Mouse (Mus musculus): ENCODE measurements around the gene Lenep. TPM values are rescaled to one million over a fixed set of nuclear protein-coding genes. Genes with fewer than 3 reads are reported as not detected.

Lenep gene
- polyA plus RNA-seq, 1 experiment from 2014 or later, result not detected

DNA sequence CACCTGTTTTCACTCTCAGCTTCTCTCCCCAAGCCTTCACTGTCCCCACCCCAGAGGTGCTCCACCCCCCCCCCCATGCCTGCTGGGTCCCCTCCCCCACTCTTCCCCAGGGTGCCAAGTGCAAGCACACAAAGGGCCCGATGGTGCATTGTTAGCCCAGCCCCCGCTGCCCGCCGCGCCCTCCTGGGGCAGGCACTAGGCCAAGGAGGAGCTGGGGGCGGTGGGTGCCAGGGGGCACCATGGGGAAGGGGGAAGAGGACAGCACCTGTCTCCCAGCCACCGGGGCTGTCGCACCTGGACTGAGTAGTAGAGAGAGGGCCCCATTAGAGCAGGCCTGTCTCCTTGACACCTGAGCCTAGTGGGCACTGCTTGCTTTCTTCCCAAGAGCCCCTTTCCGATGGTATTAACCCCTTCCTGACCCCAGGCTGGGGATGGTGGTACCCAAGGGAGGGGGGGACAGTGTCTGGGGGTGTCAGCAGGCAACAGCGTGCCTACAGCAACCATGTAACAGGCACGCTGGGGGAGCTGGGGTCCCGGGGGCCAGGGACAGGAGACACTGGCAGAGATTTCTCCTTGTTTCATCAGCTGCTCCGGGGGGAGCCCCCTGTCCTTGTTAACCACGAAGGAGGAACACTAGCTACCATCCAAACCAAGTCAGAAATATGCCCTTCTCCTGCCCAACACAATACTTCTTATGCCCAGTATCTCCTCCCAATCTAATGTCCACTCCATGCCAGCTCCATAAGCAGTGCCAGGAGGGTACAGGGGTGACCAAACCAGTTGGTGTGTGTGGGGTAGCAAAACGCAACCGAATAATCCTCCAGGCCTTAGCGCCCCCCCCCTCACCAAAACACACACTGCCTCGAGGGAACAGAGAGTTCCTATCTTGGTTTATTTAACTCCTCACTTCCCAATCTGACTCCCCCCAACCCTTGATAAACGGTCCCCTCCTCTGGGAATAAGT, 11.6 kb downstream of the Lenep start:
- Histone ChIP-seq H3K4me1 (replicated peaks; ENCODE audit: control insufficient read depth, insufficient read depth, low read length) (peaks cover 6% of the 10 kb centered on the region; the same call in 1 of the 2 replicates), H3K27ac (ENCODE audit: low read depth, low read length) (peak overlapping the region; percentile 97), H3K9me3 (ENCODE audit: control insufficient read depth) (no peaks in the 10 kb centered on the region), H3K27me3 (replicated peaks; ENCODE audit: control insufficient read depth, insufficient read depth, low read length) (no peaks in the 10 kb centered on the region), H3K9ac (ENCODE audit: low read depth, low read length) (peak overlapping the region; percentile 83), H3K4me3 (ENCODE audit: low read depth, low read length) (peak overlapping the region; percentile 76), H3K4me2 (replicated peaks; ENCODE audit: low read depth) (peak overlapping the region; percentile 85), H3K36me3 (ENCODE audit: control insufficient read depth, insufficient read depth) (no peaks in the 10 kb centered on the region)
- WGBS, result 16% methylated on average over 19 of the region's 19 CpGs
- ATAC-seq, result no peak
- no peak for TF ChIP-seq CTCF (IDR thresholded peaks at IDR 0.05; ENCODE audit: low read depth)

DNA sequence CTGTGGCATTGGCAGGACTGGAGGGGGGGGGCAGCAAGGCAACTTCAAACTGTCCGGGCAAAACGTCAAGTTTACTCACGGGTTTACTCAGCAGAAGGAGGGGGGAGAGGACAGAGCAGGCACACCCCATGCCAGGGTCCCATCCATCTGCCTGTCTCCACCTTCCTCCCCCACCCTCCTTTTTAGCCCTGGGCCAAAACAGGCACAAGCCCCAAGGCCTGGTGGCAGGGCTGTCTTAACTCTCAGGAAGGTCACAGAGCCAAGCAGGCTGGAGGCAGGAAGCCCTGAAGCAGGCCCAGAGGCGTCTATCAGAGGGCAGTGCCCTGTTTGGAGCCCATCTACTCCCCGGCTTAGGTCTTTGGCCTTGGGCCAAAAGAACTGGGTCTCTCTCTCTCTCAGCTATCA, 12.5 kb downstream of the Lenep start:
- Histone ChIP-seq H3K4me2 (replicated peaks; ENCODE audit: low read depth) (peak overlapping the region; percentile 85), H3K4me1 (replicated peaks; ENCODE audit: control insufficient read depth, insufficient read depth, low read length) (peaks cover 6% of the 10 kb centered on the region; the same call in 1 of the 2 replicates), H3K9ac (ENCODE audit: low read depth, low read length) (peak overlapping the region; percentile 83; the same call in 1 of the 2 replicates), H3K27me3 (replicated peaks; ENCODE audit: control insufficient read depth, insufficient read depth, low read length) (no peaks in the 10 kb centered on the region), H3K27ac (ENCODE audit: low read depth, low read length) (peak overlapping the region; percentile 97), H3K4me3 (ENCODE audit: low read depth, low read length) (peak overlapping the region; percentile 76), H3K9me3 (ENCODE audit: control insufficient read depth) (no peaks in the 10 kb centered on the region), H3K36me3 (ENCODE audit: control insufficient read depth, insufficient read depth) (no peaks in the 10 kb centered on the region; the same call in 1 of the 2 replicates)
- ATAC-seq, result no peak
- TF ChIP-seq CTCF (IDR thresholded peaks at IDR 0.05; ENCODE audit: low read depth), result no peak
- 17% methylated on average over 5 of the region's 5 CpGs for WGBS

DNA sequence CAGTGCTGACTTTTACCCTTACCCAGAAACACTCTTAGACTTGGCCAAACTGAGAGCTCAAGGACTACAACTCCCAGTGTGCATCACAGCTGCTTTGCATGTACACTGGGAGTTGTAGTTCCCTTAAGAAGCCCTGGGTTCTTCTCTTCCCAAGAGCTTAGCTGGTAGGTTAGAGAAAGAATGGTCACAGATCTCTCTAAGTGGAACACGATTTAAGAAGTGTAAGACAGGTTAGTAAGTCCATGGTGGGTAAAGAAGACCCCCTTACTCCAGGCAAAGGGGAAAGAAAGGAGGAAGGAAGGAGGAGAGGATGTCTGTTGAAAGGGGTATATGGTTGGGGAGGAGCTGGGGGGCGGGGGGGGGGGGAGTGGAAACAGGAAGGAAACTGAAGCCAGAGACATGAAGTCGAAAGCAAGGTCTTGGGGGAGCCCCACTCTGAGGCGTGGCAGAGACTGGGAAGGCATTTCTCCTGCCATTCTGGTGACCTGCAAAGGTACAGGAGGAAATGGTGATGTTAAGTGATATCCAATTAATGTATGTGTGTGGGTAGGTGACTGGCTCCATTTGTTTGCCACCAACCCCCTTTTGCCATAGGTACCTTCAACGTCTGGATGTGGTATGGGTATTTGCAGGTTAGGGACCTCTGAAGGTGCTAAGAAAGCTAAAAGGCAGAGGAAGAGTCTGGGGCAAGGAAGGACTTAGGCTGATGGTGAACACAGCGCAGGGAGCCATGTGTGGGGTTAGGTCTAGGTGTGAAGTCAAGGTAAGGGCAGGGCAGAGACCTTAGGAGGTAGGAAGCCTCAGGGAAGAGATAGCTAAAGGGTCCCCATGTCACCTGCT, 13.5 kb downstream of the Lenep start:
- no peak overlapping the region for H3K4me3 ChIP-seq (ENCODE audit: low read depth, low read length)
- no peaks in the 10 kb centered on the region for H3K27me3 ChIP-seq (replicated peaks; ENCODE audit: control insufficient read depth, insufficient read depth, low read length)
- peaks cover 6% of the 10 kb centered on the region; the same call in 1 of the 2 replicates for H3K36me3 ChIP-seq (ENCODE audit: control insufficient read depth, insufficient read depth)
- 38% methylated on average over 5 of the region's 6 CpGs for WGBS
- H3K9me3 ChIP-seq (ENCODE audit: control insufficient read depth), result no peaks in the 10 kb centered on the region
- peaks cover 6% of the 10 kb centered on the region; the same call in 1 of the 2 replicates for H3K4me1 ChIP-seq (replicated peaks; ENCODE audit: control insufficient read depth, insufficient read depth, low read length)
- no peak for TF ChIP-seq CTCF (IDR thresholded peaks at IDR 0.05; ENCODE audit: low read depth)
- peak overlapping the region; percentile 97 for H3K27ac ChIP-seq (ENCODE audit: low read depth, low read length)
- H3K9ac ChIP-seq (ENCODE audit: low read depth, low read length), result 0 out of 2 replicates have a peak overlapping the region, but pooled peaks have one; percentile 83
- peak; percentile 40 for ATAC-seq
- H3K4me2 ChIP-seq (replicated peaks; ENCODE audit: low read depth), result peak overlapping the region; percentile 85

- ATAC-seq, result peak; percentile 85
- H3K27ac ChIP-seq (ENCODE audit: low read depth, low read length), result peak overlapping the region; percentile 97
- H3K36me3 ChIP-seq (ENCODE audit: control insufficient read depth, insufficient read depth), result peaks cover 11% of the 10 kb centered on the region; the same call in 1 of the 2 replicates
- WGBS, result 34% methylated on average over 11 of the region's 11 CpGs
- H3K4me2 ChIP-seq (replicated peaks; ENCODE audit: low read depth), result peak overlapping the region; percentile 85
- H3K9me3 ChIP-seq (ENCODE audit: control insufficient read depth), result no peaks in the 10 kb centered on the region
- H3K9ac ChIP-seq (ENCODE audit: low read depth, low read length), result peak overlapping the region; percentile 40; the same call in 1 of the 2 replicates
- H3K4me1 ChIP-seq (replicated peaks; ENCODE audit: control insufficient read depth, insufficient read depth, low read length), result peaks cover 6% of the 10 kb centered on the region; the same call in 1 of the 2 replicates
- TF ChIP-seq CTCF (IDR thresholded peaks at IDR 0.05; ENCODE audit: low read depth), result no peak
- H3K27me3 ChIP-seq (replicated peaks; ENCODE audit: control insufficient read depth, insufficient read depth, low read length), result no peaks in the 10 kb centered on the region
- H3K4me3 ChIP-seq (ENCODE audit: low read depth, low read length), result peak overlapping the region; percentile 26
Observed at GRCm38 (mm10) chr3:89388134-89388881, 14.3 kb downstream of the Lenep start.

GRCm38 (mm10) chr3:89387632-89388031, 15.0 kb downstream of the Lenep start:
- peak overlapping the region; percentile 40; the same call in 1 of the 2 replicates for H3K9ac ChIP-seq (ENCODE audit: low read depth, low read length)
- peaks cover 6% of the 10 kb centered on the region; the same call in 1 of the 2 replicates for H3K4me1 ChIP-seq (replicated peaks; ENCODE audit: control insufficient read depth, insufficient read depth, low read length)
- peaks cover 11% of the 10 kb centered on the region; the same call in 1 of the 2 replicates for H3K36me3 ChIP-seq (ENCODE audit: control insufficient read depth, insufficient read depth)
- no peaks in the 10 kb centered on the region for H3K9me3 ChIP-seq (ENCODE audit: control insufficient read depth)
- H3K4me3 ChIP-seq (ENCODE audit: low read depth, low read length), result peak overlapping the region; percentile 26
- H3K27ac ChIP-seq (ENCODE audit: low read depth, low read length), result peak overlapping the region; percentile 97
- peak overlapping the region; percentile 85 for H3K4me2 ChIP-seq (replicated peaks; ENCODE audit: low read depth)
- WGBS, result 40% methylated on average over 11 of the region's 11 CpGs
- ATAC-seq, result no peak
- H3K27me3 ChIP-seq (replicated peaks; ENCODE audit: control insufficient read depth, insufficient read depth, low read length), result no peaks in the 10 kb centered on the region
- TF ChIP-seq CTCF (IDR thresholded peaks at IDR 0.05; ENCODE audit: low read depth), result peak; percentile 31; the same call in 1 of the 2 replicates

All from intestine, postnatal 0 days (tissue).